Comparison of ENCODE assay signal across 8 mouse cellular contexts in genomic region chr5:118154839-118155564, GRCm38 (mm10). TPM values are rescaled to one million over a fixed set of nuclear protein-coding genes. Genes with fewer than 3 reads are reported as not detected.
DNase-seq lines count a peak whose midpoint lies in the region; ATAC-seq and TF ChIP-seq lines count a peak whose summit lies in the region.

Gene Fbxw8 (minus strand): TSS chr5:118155464.

- peaks cover 19% of the 10 kb centered on the region for H3K36me3 ChIP-seq in embryonic facial prominence, embryonic 13.5 days
- no peaks in the 10 kb centered on the region for H3K36me3 ChIP-seq in kidney, adult 2 months (ENCODE audit: control insufficient read depth, insufficient read depth, low read length)
- H3K36me3 ChIP-seq in limb, embryonic 12.5 days: peaks cover 33% of the 10 kb centered on the region
- 0 out of 2 replicates have a peak, but pooled peaks cover 2% of the 10 kb centered on the region for H3K36me3 ChIP-seq in midbrain, embryonic 15.5 days (replicated peaks)
- peaks cover 2% of the 10 kb centered on the region; the same call in 1 of the 2 replicates for H3K36me3 ChIP-seq in spleen, adult 2 months (ENCODE audit: control insufficient read depth, insufficient read depth, low read length)

- peak; percentile 38 for TF ChIP-seq POLR2A in kidney, adult 2 months (IDR thresholded peaks at IDR 0.05; ENCODE audit: low read depth, low read length)
- peak; percentile 20; the same call in 1 of the 2 replicates for TF ChIP-seq POLR2A in spleen, adult 2 months (IDR thresholded peaks at IDR 0.05; ENCODE audit: low read depth, low read length)

- TF ChIP-seq CTCF in kidney, adult 2 months (conservative IDR thresholded peaks at IDR 0.05; ENCODE audit: insufficient read depth, insufficient read length, low read depth, low read length): no peak
- TF ChIP-seq CTCF in spleen, adult 2 months (IDR thresholded peaks at IDR 0.05; ENCODE audit: extremely low read depth, insufficient read depth, insufficient read length, insufficient replicate concordance): no peak

- under 1% methylated on average over 67 of the region's 67 CpGs for WGBS in embryonic facial prominence, embryonic 13.5 days
- under 1% methylated on average over 67 of the region's 67 CpGs for whole genome bisulfite sequencing in kidney, adult 2 months
- whole genome bisulfite sequencing in limb, embryonic 12.5 days: under 1% methylated on average over 67 of the region's 67 CpGs
- WGBS in midbrain, embryonic 15.5 days: under 1% methylated on average over 66 of the region's 67 CpGs
- WGBS in spleen, adult 2 months: 1% methylated on average over 66 of the region's 67 CpGs

- DNase-seq in 3134 (ENCODE audit: extremely low read depth, insufficient read length, low spot score): peak; percentile 87
- peak; percentile 89 to 90 for DNase-seq in adrenal gland, postnatal 36 days
- peak; percentile 89 to 93 for DNase-seq in heart, adult 18-20 months
- peak; percentile 92 for DNase-seq in kidney, adult 2 months
- DNase-seq in spleen, adult 2 months (ENCODE audit: low read depth in 1 of 2, low spot score in 2 of 2): peak; percentile 50 to 59

- peak within 1 kb of the TSS; percentile 95 for H3K9ac ChIP-seq in embryonic facial prominence, embryonic 13.5 days
- H3K9ac ChIP-seq in limb, embryonic 12.5 days (replicated peaks): peak within 1 kb of the TSS; percentile 87
- H3K9ac ChIP-seq in midbrain, embryonic 15.5 days: peak within 1 kb of the TSS; percentile 91

- no peaks in the 10 kb centered on the region for H3K9me3 ChIP-seq in embryonic facial prominence, embryonic 13.5 days
- no peaks in the 10 kb centered on the region for H3K9me3 ChIP-seq in limb, embryonic 12.5 days
- no peaks in the 10 kb centered on the region for H3K9me3 ChIP-seq in midbrain, embryonic 15.5 days

- peak within 1 kb of the TSS; percentile 74 for H3K4me2 ChIP-seq in embryonic facial prominence, embryonic 13.5 days
- H3K4me2 ChIP-seq in limb, embryonic 12.5 days: peak within 1 kb of the TSS; percentile 79
- H3K4me2 ChIP-seq in midbrain, embryonic 15.5 days: peak within 1 kb of the TSS; percentile 76

- peaks cover 8% of the 10 kb centered on the region; the same call in 1 of the 2 replicates for H3K27me3 ChIP-seq in embryonic facial prominence, embryonic 13.5 days
- H3K27me3 ChIP-seq in kidney, adult 2 months (replicated peaks; ENCODE audit: control insufficient read depth, insufficient read depth, low read length): no peaks in the 10 kb centered on the region
- peaks cover 4% of the 10 kb centered on the region; the same call in 1 of the 2 replicates for H3K27me3 ChIP-seq in limb, embryonic 12.5 days
- H3K27me3 ChIP-seq in midbrain, embryonic 15.5 days (replicated peaks): no peaks in the 10 kb centered on the region
- no peaks in the 10 kb centered on the region for H3K27me3 ChIP-seq in spleen, adult 2 months (ENCODE audit: control insufficient read depth, insufficient read depth, low read length)

- peak within 1 kb of the TSS; percentile 95 for H3K4me3 ChIP-seq in embryonic facial prominence, embryonic 13.5 days
- peak within 1 kb of the TSS; percentile 73 for H3K4me3 ChIP-seq in kidney, adult 2 months (ENCODE audit: insufficient read depth, low read depth, low read length)
- H3K4me3 ChIP-seq in limb, embryonic 12.5 days (replicated peaks): peak within 1 kb of the TSS; percentile 97
- peak within 1 kb of the TSS; percentile 98 for H3K4me3 ChIP-seq in midbrain, embryonic 15.5 days
- peak within 1 kb of the TSS; percentile 84 for H3K4me3 ChIP-seq in spleen, adult 2 months (ENCODE audit: extremely low read depth, insufficient read depth, insufficient read length)

- peaks cover 14% of the 10 kb centered on the region for H3K4me1 ChIP-seq in embryonic facial prominence, embryonic 13.5 days
- H3K4me1 ChIP-seq in kidney, adult 2 months (ENCODE audit: control insufficient read depth, insufficient read depth, low read length): no peaks in the 10 kb centered on the region
- peaks cover 16% of the 10 kb centered on the region for H3K4me1 ChIP-seq in limb, embryonic 12.5 days (replicated peaks)
- H3K4me1 ChIP-seq in midbrain, embryonic 15.5 days: peaks cover 22% of the 10 kb centered on the region
- no peaks in the 10 kb centered on the region; the same call in 1 of the 2 replicates for H3K4me1 ChIP-seq in spleen, adult 2 months (ENCODE audit: control insufficient read depth, insufficient read depth, insufficient read length)

- ATAC-seq in embryonic facial prominence, embryonic 13.5 days (ENCODE audit: insufficient number of reproducible peaks, insufficient read depth, low FRiP score, low TSS enrichment, low read depth): peak; percentile 68; the same call in 1 of the 2 replicates
- ATAC-seq in limb, embryonic 12.5 days (ENCODE audit: insufficient number of reproducible peaks, insufficient read depth, low FRiP score, low TSS enrichment, low read depth): peak; percentile 80
- peak; percentile 92 for ATAC-seq in midbrain, embryonic 15.5 days (replicated peaks)

- H3K27ac ChIP-seq in embryonic facial prominence, embryonic 13.5 days: no peak within 1 kb of the TSS; the same call in 1 of the 2 replicates
- H3K27ac ChIP-seq in kidney, adult 2 months (ENCODE audit: insufficient read depth, low read depth, low read length): peak within 1 kb of the TSS; percentile 9; the same call in 1 of the 2 replicates
- peak within 1 kb of the TSS; percentile 62; the same call in 1 of the 2 replicates for H3K27ac ChIP-seq in limb, embryonic 12.5 days
- peak within 1 kb of the TSS; percentile 71 for H3K27ac ChIP-seq in midbrain, embryonic 15.5 days
- no peak within 1 kb of the TSS for H3K27ac ChIP-seq in spleen, adult 2 months (ENCODE audit: insufficient read depth, low read length)

RNA-seq across cellular contexts. Expression of gene Fbxw8, which starts in this region (rescaled TPM):
- 10 to 100 TPM; 45.1 to 51.4 TPM for total RNA-seq in adrenal gland, postnatal 36 days (2021)
- polyA plus RNA-seq in embryonic facial prominence, embryonic 13.5 days (2015; fragmentation: Nextera tagmentation; extraction: Ambion mirVana): 27.9 and 28.9 TPM in 2 replicates
- total RNA-seq in heart, adult 18-20 months (2021): 10 to 100 TPM; 38.2 to 41.2 TPM
- 60.8 and 64.8 TPM in 2 replicates for polyA plus RNA-seq in kidney, adult 2 months (2012; rRNA removed)
- polyA plus RNA-seq in limb, embryonic 12.5 days (2016; fragmentation: Nextera tagmentation; extraction: Ambion mirVana): 42.9 and 44.5 TPM in 2 replicates
- polyA plus RNA-seq in midbrain, embryonic 15.5 days (2015; fragmentation: Nextera tagmentation; extraction: Ambion mirVana): 20.0 and 22.3 TPM in 2 replicates
- 20.3 and 21.8 TPM in 2 replicates for polyA plus RNA-seq in spleen, adult 2 months (2012; rRNA removed)

Comparison
In these comparisons a context has a peak if more than half of its experiments do, and no peak if none do; other contexts are left out.
1. H3K27ac ChIP-seq: peak in kidney, adult 2 months (single experiment), limb, embryonic 12.5 days (single experiment) and midbrain, embryonic 15.5 days (single experiment); none in embryonic facial prominence, embryonic 13.5 days (single experiment) and spleen, adult 2 months (single experiment).
2. Peak in every context shown above with its lines, with median percentiles within 50 percentile points of each other: DNase-seq, ATAC-seq, H3K4me2 ChIP-seq, H3K4me3 ChIP-seq and H3K9ac ChIP-seq.